Mouse (Mus musculus) liver, embryonic 15.5 days (tissue): ENCODE results near the gene Adam19. TPM values are rescaled to one million over a fixed set of nuclear protein-coding genes. Genes with fewer than 3 reads are reported as not detected.

Experiments used
- ATAC-seq: fragments of 200-750 bp; cut with Nextera tagmentation; 2 replicates; pipeline ENCODE4 v1.8.0; 2017; ENCODE audit warnings: moderate number of reproducible peaks, mild to moderate bottlenecking, moderate library complexity; ENCODE audit not compliant: insufficient read depth
- H3K27ac ChIP-seq: fragments of 300-500 bp; sonication (generic); replicated peaks from 2 replicates; pipeline ENCODE4 v1.5.1; 2015; ENCODE audit warnings: mild to moderate bottlenecking, inconsistent platforms
- H3K27me3 ChIP-seq: fragments of 300-500 bp; sonication (generic); 2 replicates; pipeline ENCODE4 v1.6.1; 2015; ENCODE audit warnings: mild to moderate bottlenecking, inconsistent platforms
- H3K36me3 ChIP-seq: fragments of 300-500 bp; sonication (generic); replicated peaks from 2 replicates; pipeline ENCODE4 v1.6.1; 2015; ENCODE audit warnings: moderate library complexity, mild to moderate bottlenecking, inconsistent platforms
- H3K4me1 ChIP-seq: fragments of 300-500 bp; sonication (generic); replicated peaks from 2 replicates; pipeline ENCODE4 v1.6.1; 2015; ENCODE audit warnings: inconsistent platforms
- H3K4me2 ChIP-seq: fragments of 300-500 bp; sonication (generic); 2 replicates; pipeline ENCODE4 v1.6.1; 2015; ENCODE audit warnings: moderate library complexity, mild to moderate bottlenecking, inconsistent platforms
- H3K4me3 ChIP-seq: fragments of 300-500 bp; sonication (generic); replicated peaks from 2 replicates; pipeline ENCODE4 v1.5.1; 2015; ENCODE audit warnings: mild to moderate bottlenecking, inconsistent platforms
- H3K9ac ChIP-seq: fragments of 300-500 bp; sonication (generic); 2 replicates; pipeline ENCODE4 v1.6.1; 2015; ENCODE audit warnings: moderate library complexity, mild to moderate bottlenecking, inconsistent platforms
- H3K9me3 ChIP-seq: fragments of 300-500 bp; sonication (generic); replicated peaks from 2 replicates; pipeline ENCODE4 v1.6.1; 2016; ENCODE audit warnings: inconsistent platforms
- WGBS: fragments of 180-500 bp; shearing (Covaris S2); methylation state at CpG from one replicate; pipeline ENCODE4 v1.1.7; 2015; ENCODE audit warnings: mixed read lengths; ENCODE audit not compliant: insufficient replicate concordance; 5-methylcytosine and 5-hydroxymethylcytosine counted together
- polyA plus RNA-seq: library from polyadenylated mRNA; unstranded; fragments of >200 nt; fragmentation: Nextera tagmentation; extraction: Ambion mirVana; gene quantifications from 2 replicates; pipeline ENCODE4 v1.2.1, GENCODE M21; 2015

The Adam19 gene
- polyA plus RNA-seq, 1 experiment from 2014 or later: 0.98 TPM

GRCm38 (mm10) chr11:46075507-46075906, 19.7 kb downstream of the Adam19 start:
- H3K27ac ChIP-seq: peak overlapping the region; percentile 98
- peaks cover 53% of the 10 kb centered on the region for H3K4me1 ChIP-seq
- H3K36me3 ChIP-seq: no peaks in the 10 kb centered on the region; the same call in 1 of the 2 replicates
- H3K27me3 ChIP-seq: no peaks in the 10 kb centered on the region
- 50% methylated on average over 3 of the region's 3 CpGs for WGBS
- H3K9me3 ChIP-seq: no peaks in the 10 kb centered on the region
- no peak overlapping the region for H3K4me2 ChIP-seq
- no peak for ATAC-seq
- H3K4me3 ChIP-seq: no peak overlapping the region
- no peak overlapping the region for H3K9ac ChIP-seq

- H3K9ac ChIP-seq: no peak overlapping the region
- peaks cover 53% of the 10 kb centered on the region for H3K4me1 ChIP-seq
- ATAC-seq: no peak
- no peaks in the 10 kb centered on the region; the same call in 1 of the 2 replicates for H3K36me3 ChIP-seq
- no peak overlapping the region for H3K4me3 ChIP-seq
- H3K27me3 ChIP-seq: no peaks in the 10 kb centered on the region
- WGBS: 84% methylated on average over 11 of the region's 11 CpGs
- no peak overlapping the region for H3K4me2 ChIP-seq
- H3K9me3 ChIP-seq: no peaks in the 10 kb centered on the region
- H3K27ac ChIP-seq: peak overlapping the region; percentile 98
Observed at GRCm38 (mm10) chr11:46076442-46077158, 20.8 kb downstream of the Adam19 start.

GRCm38 (mm10) chr11:46077304-46077703, 21.5 kb downstream of the Adam19 start:
- 64% methylated on average over 5 of the region's 5 CpGs for WGBS
- Histone ChIP-seq H3K9me3 (no peaks in the 10 kb centered on the region), H3K4me1 (peaks cover 53% of the 10 kb centered on the region), H3K4me2 (peak overlapping the region; percentile 73), H3K27ac (peak overlapping the region; percentile 98), H3K36me3 (no peaks in the 10 kb centered on the region; the same call in 1 of the 2 replicates), H3K9ac (peak overlapping the region; percentile 64; the same call in 1 of the 2 replicates), H3K4me3 (peak overlapping the region; percentile 45; the same call in 1 of the 2 replicates), H3K27me3 (no peaks in the 10 kb centered on the region)
- ATAC-seq: no peak; the same call in 1 of the 2 replicates

GRCm38 (mm10) chr11:46077732-46078375, 22.1 kb downstream of the Adam19 start:
- WGBS: 18% methylated on average over 7 of the region's 7 CpGs
- Histone ChIP-seq H3K27me3 (no peaks in the 10 kb centered on the region), H3K4me3 (peak overlapping the region; percentile 45), H3K9ac (peak overlapping the region; percentile 64), H3K9me3 (no peaks in the 10 kb centered on the region), H3K27ac (peak overlapping the region; percentile 98), H3K4me2 (peak overlapping the region; percentile 73), H3K36me3 (no peaks in the 10 kb centered on the region; the same call in 1 of the 2 replicates), H3K4me1 (peaks cover 48% of the 10 kb centered on the region)
- ATAC-seq: peak; percentile 100

- H3K27me3 ChIP-seq: no peaks in the 10 kb centered on the region
- H3K4me1 ChIP-seq: peaks cover 49% of the 10 kb centered on the region
- ATAC-seq: no peak
- H3K27ac ChIP-seq: no peak overlapping the region
- no peaks in the 10 kb centered on the region; the same call in 1 of the 2 replicates for H3K36me3 ChIP-seq
- no peak overlapping the region for H3K4me2 ChIP-seq
- no peak overlapping the region for H3K4me3 ChIP-seq
- no peak overlapping the region for H3K9ac ChIP-seq
- 75% methylated on average over 2 of the region's 2 CpGs for WGBS
- H3K9me3 ChIP-seq: no peaks in the 10 kb centered on the region
Observed at GRCm38 (mm10) chr11:46081075-46081474, 25.3 kb downstream of the Adam19 start.

GRCm38 (mm10) chr11:46083405-46083804, 27.6 kb downstream of the Adam19 start:
- H3K27me3 ChIP-seq: no peaks in the 10 kb centered on the region
- H3K4me1 ChIP-seq: peaks cover 37% of the 10 kb centered on the region
- no peaks in the 10 kb centered on the region for H3K9me3 ChIP-seq
- peak overlapping the region; percentile 10; the same call in 1 of the 2 replicates for H3K27ac ChIP-seq
- H3K36me3 ChIP-seq: no peaks in the 10 kb centered on the region
- no peak overlapping the region for H3K9ac ChIP-seq
- no peak for ATAC-seq
- no peak overlapping the region for H3K4me2 ChIP-seq
- H3K4me3 ChIP-seq: no peak overlapping the region
- 33% methylated on average over 3 of the region's 3 CpGs for WGBS

GRCm38 (mm10) chr11:46083835-46084444, 28.1 kb downstream of the Adam19 start:
- ATAC-seq: no peak
- WGBS: 42% methylated on average over 11 of the region's 11 CpGs
- no peak overlapping the region for H3K4me3 ChIP-seq
- H3K36me3 ChIP-seq: no peaks in the 10 kb centered on the region
- H3K9ac ChIP-seq: no peak overlapping the region
- no peak overlapping the region for H3K4me2 ChIP-seq
- peaks cover 37% of the 10 kb centered on the region for H3K4me1 ChIP-seq
- peak overlapping the region; percentile 10; the same call in 1 of the 2 replicates for H3K27ac ChIP-seq
- no peaks in the 10 kb centered on the region for H3K27me3 ChIP-seq
- no peaks in the 10 kb centered on the region for H3K9me3 ChIP-seq

GRCm38 (mm10) chr11:46084568-46084967, 28.8 kb downstream of the Adam19 start:
- H3K27ac ChIP-seq: 0 out of 2 replicates have a peak overlapping the region, but pooled peaks have one; percentile 6
- ATAC-seq: no peak

GRCm38 (mm10) chr11:46085398-46086163, 29.8 kb downstream of the Adam19 start:
- Histone ChIP-seq H3K4me2 (no peak overlapping the region), H3K36me3 (no peaks in the 10 kb centered on the region), H3K4me1 (peaks cover 51% of the 10 kb centered on the region), H3K27me3 (no peaks in the 10 kb centered on the region), H3K9ac (no peak overlapping the region), H3K4me3 (no peak overlapping the region), H3K27ac (no peak overlapping the region), H3K9me3 (no peaks in the 10 kb centered on the region)
- ATAC-seq: no peak
- WGBS: 78% methylated on average over 10 of the region's 10 CpGs

More at GRCm38 (mm10) chr11:46084568-46084967, 28.8 kb downstream of the Adam19 start:
- H3K4me2 ChIP-seq: no peak overlapping the region
- H3K9me3 ChIP-seq: no peaks in the 10 kb centered on the region
- no peak overlapping the region for H3K9ac ChIP-seq
- no peaks in the 10 kb centered on the region for H3K27me3 ChIP-seq
- no peaks in the 10 kb centered on the region for H3K36me3 ChIP-seq
- whole genome bisulfite sequencing: 67% methylated on average over 3 of the region's 3 CpGs
- H3K4me1 ChIP-seq: peaks cover 41% of the 10 kb centered on the region
- no peak overlapping the region for H3K4me3 ChIP-seq

GRCm38 (mm10) chr11:46086446-46086845, 30.7 kb downstream of the Adam19 start:
- Histone ChIP-seq H3K27ac (no peak overlapping the region), H3K27me3 (no peaks in the 10 kb centered on the region), H3K4me3 (no peak overlapping the region), H3K9ac (no peak overlapping the region), H3K36me3 (no peaks in the 10 kb centered on the region), H3K4me2 (no peak overlapping the region), H3K4me1 (peaks cover 59% of the 10 kb centered on the region), H3K9me3 (no peaks in the 10 kb centered on the region)
- ATAC-seq: no peak
- WGBS: 69% methylated on average over 3 of the region's 3 CpGs
